Mouse (Mus musculus): ENCODE results near the gene Arpc2.

DNA sequence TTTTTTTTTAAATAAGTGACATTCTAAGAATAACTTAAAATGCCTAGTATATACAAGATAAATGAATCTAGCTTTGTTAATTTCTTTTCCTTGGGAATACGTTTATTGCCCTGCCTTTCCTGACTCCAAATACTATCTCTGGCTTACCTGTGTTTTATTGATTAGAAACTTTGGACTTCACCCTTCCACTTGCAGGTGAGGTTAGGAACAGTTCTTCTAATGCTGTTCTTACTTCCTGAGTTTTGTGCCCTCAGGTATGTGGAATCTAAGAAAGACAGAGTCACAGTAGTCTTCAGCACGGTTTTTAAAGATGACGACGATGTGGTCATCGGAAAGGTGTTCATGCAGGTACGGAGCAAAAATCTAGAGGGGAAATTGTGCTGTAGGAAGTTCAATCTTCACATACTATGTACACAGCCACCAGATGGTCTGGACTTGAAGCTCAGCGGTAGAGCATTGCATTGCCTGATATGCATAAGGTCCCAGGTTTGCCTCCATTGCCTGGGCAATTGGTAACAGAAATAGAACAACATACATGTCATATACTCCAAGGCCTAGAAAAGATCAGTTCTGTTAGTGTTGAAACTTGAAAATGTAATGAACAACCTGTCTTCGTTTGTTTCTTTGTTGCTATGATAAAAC lies 19.9 kb downstream of the Arpc2 start:
- no peak for TF ChIP-seq JUND (conservative IDR thresholded peaks at IDR 0.05; ENCODE audit: low read depth, low read length)
- no peak for TF ChIP-seq CTCF (conservative IDR thresholded peaks at IDR 0.05 in 1 of 2, IDR thresholded peaks at IDR 0.05 in 1 of 2; ENCODE audit: low read depth in 2 of 2, low read length in 2 of 2)
- no peak for TF ChIP-seq USF1 (IDR thresholded peaks at IDR 0.05; ENCODE audit: low read depth, low read length)
- no peak; the same call in 1 of the 2 replicates for TF ChIP-seq POLR2A (IDR thresholded peaks at IDR 0.05; ENCODE audit: low read depth, low read length)
- no peak for TF ChIP-seq TCF12 (IDR thresholded peaks at IDR 0.05; ENCODE audit: low read depth, low read length)
- no peak for TF ChIP-seq ZC3H11A (IDR thresholded peaks at IDR 0.05; ENCODE audit: low read depth, low read length)
- TF ChIP-seq HCFC1 (IDR thresholded peaks at IDR 0.05; ENCODE audit: low read depth, low read length), result no peak
- TF ChIP-seq E2F4 (IDR thresholded peaks at IDR 0.05; ENCODE audit: insufficient replicate concordance, low read depth, low read length), result no peak
- TF ChIP-seq SIN3A (IDR thresholded peaks at IDR 0.05; ENCODE audit: low read length), result no peak
- TF ChIP-seq NELFE (IDR thresholded peaks at IDR 0.05; ENCODE audit: low read depth, low read length), result no peak
- TF ChIP-seq MEF2A (IDR thresholded peaks at IDR 0.05; ENCODE audit: borderline replicate concordance, low read depth, low read length), result no peak
